Mouse (Mus musculus) neural tube, embryonic 10.5 days (tissue): ENCODE results near the gene Cd300lf.

Experiments
- DNase-seq: peaks from one replicate; pipeline ENCODE4 v3.0.0-alpha.2; 2017; ENCODE audit warnings: low spot score; ENCODE audit errors: extremely low spot score

The Cd300lf gene

GRCm38 (mm10) chr11:115078680-115079079 lies 55.1 kb downstream of the Cd300lf start:
- DNase-seq: no peak

GRCm38 (mm10) chr11:115077436-115077835 lies 56.4 kb downstream of the Cd300lf start:
- no peak for DNase-seq

DNA sequence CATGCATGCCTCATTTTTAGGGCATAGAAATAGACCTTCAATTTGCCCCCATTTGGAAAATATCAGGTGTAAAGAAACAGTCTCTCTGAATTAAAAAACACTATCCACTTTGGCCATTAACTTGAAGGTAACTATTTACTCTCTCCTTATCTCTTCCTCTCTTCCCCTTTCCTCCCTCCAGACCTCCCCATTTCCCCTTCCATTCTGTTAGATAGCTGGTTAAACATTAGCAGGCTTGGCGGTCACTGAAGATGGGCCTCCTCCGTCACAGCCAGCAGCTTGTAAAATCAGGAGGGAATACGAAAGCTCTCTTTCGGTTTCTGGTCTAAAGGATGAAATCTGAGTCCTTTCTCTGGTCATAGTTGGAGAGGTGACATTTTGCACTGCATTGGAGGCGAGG lies 57.9 kb downstream of the Cd300lf start:
- DNase-seq: no peak

GRCm38 (mm10) chr11:115075407-115075806 lies 58.4 kb downstream of the Cd300lf start:
- no peak for DNase-seq

DNA sequence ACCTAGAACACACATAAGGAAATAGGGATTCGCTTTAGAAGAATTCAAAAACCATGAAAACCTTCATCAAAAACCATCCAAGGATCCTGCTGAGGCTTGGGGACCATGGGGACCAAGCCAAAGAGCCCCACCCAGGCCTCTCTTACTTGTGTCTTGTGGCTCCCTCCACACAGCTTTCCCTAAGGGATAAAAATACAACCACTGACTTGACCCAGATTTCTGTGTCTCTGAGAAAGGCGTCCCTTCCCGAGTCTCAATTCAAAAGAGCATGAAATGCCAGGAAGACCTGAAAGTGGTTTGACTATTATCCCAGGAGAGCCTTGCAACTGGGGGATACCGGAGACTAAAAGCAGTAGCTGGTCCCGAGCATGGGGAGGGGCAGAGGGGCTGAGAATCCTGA lies 60.8 kb downstream of the Cd300lf start:
- no peak for DNase-seq

DNA sequence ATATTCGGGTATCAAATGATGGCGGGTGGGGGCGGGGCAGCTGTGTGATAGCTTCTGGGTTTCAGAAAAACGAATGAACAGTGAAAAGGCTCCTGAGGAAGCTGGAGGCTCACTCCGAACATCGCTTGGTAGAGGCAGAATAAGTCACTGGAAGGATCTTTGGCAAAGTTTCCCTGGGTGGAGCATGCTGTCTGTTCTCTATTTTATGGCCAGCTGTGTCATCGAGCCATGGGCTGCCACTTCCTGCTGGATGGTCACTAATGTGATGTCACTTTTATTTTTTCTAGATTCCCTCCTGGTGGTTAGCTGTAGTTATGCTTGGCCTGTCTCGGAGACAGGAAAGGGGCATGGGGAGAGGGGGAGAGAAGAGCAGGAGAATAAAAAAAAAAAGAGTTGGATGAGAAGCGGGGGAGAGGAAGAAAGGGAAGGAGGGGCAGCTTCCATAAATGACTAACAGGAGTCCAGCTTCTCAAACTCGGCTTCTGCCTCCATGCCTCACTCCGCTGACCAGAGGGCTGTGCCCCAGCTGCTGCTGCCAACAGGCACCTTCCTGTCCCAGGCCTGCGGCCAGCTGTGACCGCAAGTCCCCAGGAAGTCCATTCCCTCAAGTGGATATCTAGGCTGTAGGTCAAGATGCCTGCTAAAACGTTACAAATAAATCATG lies 62.0 kb downstream of the Cd300lf start:
- DNase-seq: peak; percentile 60

DNA sequence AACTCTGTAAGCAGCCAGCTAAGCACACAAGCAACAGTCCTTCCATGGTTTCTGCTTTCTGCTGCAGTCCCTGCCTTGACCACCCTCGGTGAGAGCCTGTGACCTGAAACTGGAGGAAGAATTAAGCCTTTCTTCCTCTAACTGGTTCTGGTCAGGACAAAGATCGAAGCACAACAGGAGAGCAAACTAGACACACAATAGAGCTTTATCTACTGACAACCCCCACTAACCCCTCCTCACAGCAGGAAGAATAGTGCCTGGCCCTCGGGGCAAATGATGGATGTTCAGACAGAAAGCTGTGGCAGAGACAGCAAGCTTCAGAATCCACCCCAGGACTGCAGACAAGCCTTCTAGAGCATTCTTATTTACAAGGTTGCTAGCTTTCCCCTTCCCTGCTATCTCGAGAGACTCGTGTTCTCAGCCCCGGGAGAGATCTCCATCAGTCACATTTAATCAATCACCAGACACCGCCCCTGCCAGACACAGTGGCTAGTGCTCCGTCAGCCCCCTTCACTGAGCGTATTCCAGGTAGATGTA lies 62.7 kb downstream of the Cd300lf start:
- DNase-seq: peak; percentile 57

DNA sequence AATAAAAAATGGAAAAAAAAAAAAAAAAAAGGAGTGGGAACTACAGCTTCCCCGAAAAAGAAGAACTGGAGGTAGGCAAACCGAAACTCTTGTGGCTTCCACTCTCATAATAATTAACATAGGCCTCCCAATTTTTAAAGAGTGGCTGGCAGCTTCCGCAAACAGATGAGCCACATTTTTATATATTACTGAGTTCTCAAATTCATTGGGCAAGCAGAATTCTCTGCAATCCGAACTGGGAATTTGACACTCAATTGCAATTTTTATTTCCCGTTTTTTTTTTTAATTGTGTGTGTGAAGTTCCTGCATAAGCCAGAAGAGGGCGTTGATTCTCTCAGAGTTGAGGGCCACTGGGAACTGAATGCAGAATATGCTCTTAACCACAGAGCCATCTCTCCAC lies 67.0 kb downstream of the Cd300lf start:
- DNase-seq: no peak
